Mouse (Mus musculus) lung, adult 2 months (tissue): Measurements from ENCODE around the gene Inha. TPM values are rescaled to one million over a fixed set of nuclear protein-coding genes. Genes with fewer than 3 reads are reported as not detected.

ENCODE experiments used
- DNase-seq: peaks from one replicate; pipeline ENCODE4 v3.0.0; 2022
- H3K4me1 ChIP-seq: fragments of 200-500 bp; 2 replicates; pipeline ENCODE4 v1.6.1; 2011; ENCODE audit warnings: low read length; ENCODE audit not compliant: control insufficient read depth, insufficient read depth
- H3K4me3 ChIP-seq: fragments of 200-500 bp; replicated peaks from 2 replicates; pipeline ENCODE3; 2011; ENCODE audit warnings: low read depth, mild to moderate bottlenecking, control low read depth, low read length; ENCODE audit errors: extremely low read depth
- CTCF ChIP-seq: fragments of 200-500 bp; IDR thresholded peaks from 2 replicates; pipeline ENCODE4 v1.5.1; 2011; ENCODE audit warnings: mild to moderate bottlenecking, low read length, control low read depth; ENCODE audit not compliant: insufficient read depth
- POLR2A ChIP-seq: fragments of 200-500 bp; IDR thresholded peaks from 2 replicates; pipeline ENCODE4 v1.6.1; 2011; ENCODE audit warnings: low read depth, mild to moderate bottlenecking, control low read depth, low read length, borderline replicate concordance; ENCODE audit errors: extremely low read depth
- WGBS: fragments of 180-500 bp; shearing (Covaris S2); methylation state at CpG from one replicate; pipeline ENCODE4 v1.1.7; 2018; 5-methylcytosine and 5-hydroxymethylcytosine counted together
- polyA plus RNA-seq: library from polyadenylated mRNA; depleted of rRNA; stranded (reverse); fragments of >200 nt; gene quantifications from 2 replicates; pipeline ENCODE4 v1.2.3, GENCODE M21; 2012; rRNA removed

Inha gene
- polyA plus RNA-seq, 1 experiment, result 14.3 TPM

- H3K4me3 ChIP-seq, result no peak overlapping the region
- 74% methylated on average over 17 of the region's 17 CpGs for WGBS
- no peaks in the 10 kb centered on the region for H3K4me1 ChIP-seq
- no peak for DNase-seq
- TF ChIP-seq POLR2A (no peak), CTCF (no peak)
Observed at GRCm38 (mm10) chr1:75549289-75550279, 42.7 kb downstream of the Inha start.

- DNase-seq, result no peak
- no peaks in the 10 kb centered on the region for H3K4me1 ChIP-seq
- TF ChIP-seq CTCF (no peak), POLR2A (no peak)
- 69% methylated on average over 15 of the region's 15 CpGs for WGBS
- H3K4me3 ChIP-seq, result no peak overlapping the region
Observed at GRCm38 (mm10) chr1:75550586-75550985, 43.7 kb downstream of the Inha start.

- TF ChIP-seq CTCF (no peak), POLR2A (no peak)
- WGBS, result 71% methylated on average over 7 of the region's 7 CpGs
- no peaks in the 10 kb centered on the region for H3K4me1 ChIP-seq
- no peak for DNase-seq
- no peak overlapping the region for H3K4me3 ChIP-seq
Observed at GRCm38 (mm10) chr1:75555680-75556079, 48.8 kb downstream of the Inha start.

GRCm38 (mm10) chr1:75556143-75556781 is 49.4 kb downstream of the Inha start:
- WGBS, result 78% methylated on average over 9 of the region's 9 CpGs
- DNase-seq, result no peak

GRCm38 (mm10) chr1:75557041-75557440 is 50.2 kb downstream of the Inha start:
- Histone ChIP-seq H3K4me1 (no peaks in the 10 kb centered on the region), H3K4me3 (no peak overlapping the region)
- WGBS, result 91% methylated on average over 7 of the region's 7 CpGs
- no peak for DNase-seq
- TF ChIP-seq CTCF, result no peak
- TF ChIP-seq POLR2A, result no peak

More at GRCm38 (mm10) chr1:75556143-75556781, 49.4 kb downstream of the Inha start:
- TF ChIP-seq POLR2A, result no peak
- TF ChIP-seq CTCF, result no peak
- Histone ChIP-seq H3K4me1 (no peaks in the 10 kb centered on the region), H3K4me3 (no peak overlapping the region)

GRCm38 (mm10) chr1:75558388-75559178 is 51.7 kb downstream of the Inha start:
- no peak overlapping the region for H3K4me3 ChIP-seq
- WGBS, result 79% methylated on average over 18 of the region's 18 CpGs
- H3K4me1 ChIP-seq, result no peaks in the 10 kb centered on the region
- DNase-seq, result no peak
- TF ChIP-seq POLR2A (no peak), CTCF (no peak)

GRCm38 (mm10) chr1:75559212-75559925 is 52.5 kb downstream of the Inha start:
- no peaks in the 10 kb centered on the region for H3K4me1 ChIP-seq
- DNase-seq, result peak; percentile 87
- H3K4me3 ChIP-seq, result no peak overlapping the region
- TF ChIP-seq CTCF, result peak; percentile 97
- no peak for TF ChIP-seq POLR2A
- 7% methylated on average over 17 of the region's 17 CpGs for WGBS

Other genes starting within 250 kb of the Inha start
- gene Ptprn, start 242.6 kb upstream of the Inha start, polyA plus RNA-seq, result 2.1 and 2.5 TPM in 2 replicates
- gene Resp18, start 228.7 kb upstream of the Inha start, polyA plus RNA-seq, result 1.2 and 2.5 TPM in 2 replicates
- gene Dnpep, start 189.1 kb upstream of the Inha start, polyA plus RNA-seq, result 104 and 129 TPM in 2 replicates
- gene Des, start 146.7 kb upstream of the Inha start, polyA plus RNA-seq, result 107 and 185 TPM in 2 replicates
- 31.5 and 35.0 TPM in 2 replicates for gene Speg, start 131.8 kb upstream of the Inha start, polyA plus RNA-seq
- gene Gmppa, start 71.1 kb upstream of the Inha start, polyA plus RNA-seq, result 106 and 125 TPM in 2 replicates
- 0.05 TPM in 1 of 2 replicates, not detected in the other for gene Asic4, start 56.6 kb upstream of the Inha start, polyA plus RNA-seq
- 89.7 and 127 TPM in 2 replicates for gene Chpf, start 27.8 kb upstream of the Inha start, polyA plus RNA-seq
- gene Tmem198, start 27.5 kb upstream of the Inha start, polyA plus RNA-seq, result 5.2 and 7.4 TPM in 2 replicates
- 20.7 and 26.1 TPM in 2 replicates for gene Obsl1, start 625 bp upstream of the Inha start, polyA plus RNA-seq
- gene Stk11ip, start 14.5 kb downstream of the Inha start, polyA plus RNA-seq, result 44.1 and 50.6 TPM in 2 replicates
- gene Slc4a3, start 39.2 kb downstream of the Inha start, polyA plus RNA-seq, result 29.7 and 35.3 TPM in 2 replicates